Mouse (Mus musculus) ES-E14 (cell line): ENCODE measurements around the gene Bnc2. TPM values are rescaled to one million over a fixed set of nuclear protein-coding genes. Genes with fewer than 3 reads are reported as not detected.

Experiments
- DNase-seq: peaks from one replicate; pipeline ENCODE4 v3.0.0-alpha.2; 2013; ENCODE audit warnings: low read depth, low spot score
- H3K27ac ChIP-seq: 2 replicates; pipeline ENCODE4 v1.5.1; 2012; ENCODE audit warnings: low read depth, mild to moderate bottlenecking, low read length, moderate library complexity, mixed read lengths; ENCODE audit not compliant: poor library complexity, insufficient read depth, severe bottlenecking
- H3K36me3 ChIP-seq: 2 replicates; pipeline ENCODE4 v1.6.1; 2012; ENCODE audit warnings: mild to moderate bottlenecking, low read length, moderate library complexity, mixed read lengths; ENCODE audit not compliant: control insufficient read depth, poor library complexity, insufficient read depth, severe bottlenecking
- H3K4me1 ChIP-seq, 2 experiments: fragments of 150-350 bp in 1 of 2; sonication (generic) in 1 of 2; 2 replicates each; pipeline ENCODE4 v1.6.1; 2012; ENCODE audit warnings: low read length in 2 of 2, mild to moderate bottlenecking in 1 of 2, mixed read lengths in 1 of 2; ENCODE audit not compliant: control insufficient read depth in 2 of 2, insufficient read depth in 2 of 2, poor library complexity in 1 of 2
- H3K4me3 ChIP-seq, 2 experiments: fragments of 150-350 bp in 1 of 2; sonication (generic) in 1 of 2; 2 replicates each; pipeline ENCODE4 v1.5.1; 2012; ENCODE audit warnings: low read length in 2 of 2, low read depth in 1 of 2, mild to moderate bottlenecking in 1 of 2, mixed read lengths in 1 of 2; ENCODE audit not compliant: insufficient read depth in 1 of 2, poor library complexity in 1 of 2, severe bottlenecking in 1 of 2
- H3K9ac ChIP-seq: 2 replicates; pipeline ENCODE4 v1.6.1; 2012; ENCODE audit warnings: low read depth, mild to moderate bottlenecking, low read length, mixed read lengths; ENCODE audit not compliant: poor library complexity, insufficient read depth, severe bottlenecking
- H3K9me3 ChIP-seq: fragments of 150-350 bp; sonication (generic); 2 replicates; pipeline ENCODE4 v1.6.1; 2012; ENCODE audit warnings: low read depth, mild to moderate bottlenecking, low read length; ENCODE audit not compliant: control insufficient read depth, insufficient read depth
- CHD2 ChIP-seq: IDR thresholded peaks from 2 replicates; pipeline ENCODE4 v1.6.1; 2014; ENCODE audit warnings: mild to moderate bottlenecking, low read depth, low read length, inconsistent platforms
- HCFC1 ChIP-seq: IDR thresholded peaks from 2 replicates; pipeline ENCODE4 v1.6.1; 2012; ENCODE audit warnings: low read length, inconsistent platforms, borderline replicate concordance; ENCODE audit not compliant: insufficient read depth
- MAFK ChIP-seq: IDR thresholded peaks from 2 replicates; pipeline ENCODE4 v1.6.1; 2014; ENCODE audit warnings: mild to moderate bottlenecking, low read depth, low read length, inconsistent platforms; ENCODE audit not compliant: insufficient read depth
- ZC3H11A ChIP-seq: IDR thresholded peaks from 2 replicates; pipeline ENCODE4 v1.6.1; 2012; ENCODE audit warnings: low read depth, mild to moderate bottlenecking, inconsistent platforms, low read length, borderline replicate concordance
- ZNF384 ChIP-seq: IDR thresholded peaks from 2 replicates; pipeline ENCODE4 v1.6.1; 2012; ENCODE audit warnings: low read depth, low read length, inconsistent platforms
- in situ Hi-C, 2 experiments: fragments of 600-800 bp; cut with MboI; formaldehyde crosslinking; loops; one replicate each; pipeline ENCODE4 v1.15.1; 2025; ENCODE audit warnings: low sequenced_read_pairs in 2 of 2, inconsistent platforms in 1 of 2; ENCODE audit not compliant: unreplicated experiment in 2 of 2
- total RNA-seq: library from RNA; depleted of rRNA; stranded (reverse); fragments of 300-350 nt; gene quantifications from 2 replicates; pipeline ENCODE4 v1.2.3, GENCODE M21; 2012

Bnc2 gene
- total RNA-seq, 1 experiment, result 15.1 TPM

DNA sequence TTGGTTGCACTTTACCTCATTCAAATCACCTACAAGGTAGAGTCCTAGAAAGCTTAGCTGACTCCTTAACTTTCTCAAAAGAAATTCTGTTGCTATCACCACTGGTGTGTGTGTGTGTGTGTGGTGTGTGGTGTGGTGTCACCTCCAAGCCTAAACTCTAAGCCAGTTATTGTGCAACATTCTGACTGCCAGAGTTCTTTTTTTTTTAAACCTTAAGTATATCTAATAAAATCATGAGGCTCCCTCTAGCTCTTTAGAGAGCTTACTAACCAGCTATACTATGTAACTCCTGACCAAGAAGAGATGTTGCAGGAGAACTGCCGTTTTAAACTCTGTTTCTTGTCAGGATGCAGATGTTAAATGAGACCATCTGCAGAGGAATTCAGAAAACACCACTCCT lies 4.1 kb downstream of the Bnc2 start:
- Histone ChIP-seq H3K4me3 (no peak overlapping the region), H3K4me1 (peaks cover 6 to 10% of the 10 kb centered on the region in 2 experiments), H3K27ac (no peak overlapping the region), H3K36me3 (no peaks in the 10 kb centered on the region), H3K9ac (no peak overlapping the region), H3K9me3 (no peaks in the 10 kb centered on the region)
- in situ Hi-C loops, result no loop called here
- TF ChIP-seq CHD2, result no peak
- TF ChIP-seq MAFK, result no peak
- no peak for TF ChIP-seq HCFC1
- TF ChIP-seq ZNF384, result no peak
- TF ChIP-seq ZC3H11A, result no peak
- no peak for DNase-seq

DNA sequence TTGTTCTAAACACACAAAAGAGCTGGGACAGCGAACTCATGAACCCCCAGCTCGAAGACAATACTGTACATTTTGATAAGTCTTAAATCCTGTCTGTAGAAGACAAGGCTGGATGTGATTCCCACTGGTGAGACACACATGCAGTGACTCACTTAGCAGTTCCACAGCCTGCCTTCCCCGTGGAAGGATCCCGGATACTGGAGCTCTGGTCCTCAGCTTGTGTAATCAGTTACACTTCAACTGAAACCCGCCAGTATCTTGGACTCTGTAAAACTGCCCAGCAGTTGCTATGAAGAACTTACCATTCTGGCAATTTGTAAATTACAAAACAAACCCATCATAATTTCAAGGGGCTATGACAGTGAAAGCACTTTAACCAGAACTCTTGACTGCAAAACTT lies 5.4 kb downstream of the Bnc2 start:
- TF ChIP-seq MAFK (no peak), ZNF384 (no peak), CHD2 (no peak), ZC3H11A (no peak), HCFC1 (no peak)
- in situ Hi-C loops, result no loop called here
- no peak overlapping the region for H3K4me3 ChIP-seq
- no peak for DNase-seq
- H3K36me3 ChIP-seq, result no peaks in the 10 kb centered on the region
- H3K9ac ChIP-seq, result no peak overlapping the region; the same call in 1 of the 2 replicates
- peaks cover 6 to 17% of the 10 kb centered on the region in 2 experiments for H3K4me1 ChIP-seq
- peak overlapping the region; percentile 28; the same call in 1 of the 2 replicates for H3K27ac ChIP-seq
- no peaks in the 10 kb centered on the region for H3K9me3 ChIP-seq

DNA sequence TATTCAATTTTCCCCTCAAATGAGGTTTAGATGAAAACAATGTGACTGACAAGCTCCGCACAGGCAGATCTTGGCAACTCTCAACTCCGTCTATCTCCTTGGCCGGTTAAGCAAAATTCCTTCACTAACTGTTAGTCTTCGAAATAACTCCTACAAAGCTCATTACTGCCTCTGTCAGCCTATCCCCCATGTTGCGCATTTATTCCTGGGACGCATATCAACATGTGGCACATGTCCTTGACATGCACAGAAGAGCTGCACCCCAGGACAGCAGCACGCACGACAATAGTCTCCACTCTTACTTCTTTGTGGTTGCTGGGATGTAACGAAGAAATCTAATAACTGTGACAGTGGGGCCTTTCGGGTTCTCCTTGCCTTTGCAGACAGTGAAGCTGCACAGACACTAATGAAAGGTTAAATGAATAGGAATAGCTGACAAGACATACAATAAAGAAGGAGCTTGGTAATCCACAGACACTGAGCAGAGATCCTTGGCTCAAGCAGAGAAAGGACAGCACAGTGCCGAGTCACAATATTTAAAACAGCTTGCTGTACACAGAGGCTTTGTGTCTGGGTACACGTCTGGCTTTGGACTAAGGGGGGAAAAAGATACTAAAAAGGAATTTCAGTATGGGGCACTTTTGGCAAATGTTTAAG lies 6.0 kb downstream of the Bnc2 start:
- TF ChIP-seq CHD2, result no peak
- no peak for TF ChIP-seq ZC3H11A
- TF ChIP-seq ZNF384, result no peak
- no peak for TF ChIP-seq HCFC1
- TF ChIP-seq MAFK, result no peak
- Histone ChIP-seq H3K9ac (peak overlapping the region; percentile 25; the same call in 1 of the 2 replicates), H3K4me1 (peaks cover 6 to 20% of the 10 kb centered on the region in 2 experiments), H3K36me3 (no peaks in the 10 kb centered on the region), H3K4me3 (no peak overlapping the region), H3K27ac (peak overlapping the region; percentile 60; the same call in 1 of the 2 replicates), H3K9me3 (no peaks in the 10 kb centered on the region)
- in situ Hi-C loops, result no loop called here
- DNase-seq, result no peak

DNA sequence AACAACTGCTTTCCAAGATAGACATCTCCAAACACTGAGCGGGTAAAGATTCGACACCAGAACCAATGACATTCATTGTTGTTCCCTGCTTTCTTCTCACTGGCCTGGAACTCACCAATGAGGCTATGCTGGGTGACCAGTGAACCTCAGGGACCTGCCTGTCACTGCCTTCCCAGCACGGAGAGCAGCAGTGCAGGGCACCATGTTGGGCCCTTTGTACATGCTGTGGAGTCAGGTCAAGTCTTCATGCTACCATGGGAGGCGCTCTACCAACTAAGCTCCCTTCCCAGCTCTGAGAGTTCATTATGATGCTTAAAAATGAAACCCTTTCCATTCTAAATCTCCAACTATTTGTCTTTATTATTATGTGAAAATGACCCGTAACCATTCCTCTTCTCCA lies 6.8 kb downstream of the Bnc2 start:
- no peak overlapping the region for H3K27ac ChIP-seq
- no peaks in the 10 kb centered on the region for H3K36me3 ChIP-seq
- H3K9me3 ChIP-seq, result no peaks in the 10 kb centered on the region
- H3K4me3 ChIP-seq, result no peak overlapping the region
- in situ Hi-C loops, result no loop called here
- H3K9ac ChIP-seq, result no peak overlapping the region
- TF ChIP-seq HCFC1 (no peak), CHD2 (no peak), ZNF384 (no peak), MAFK (no peak), ZC3H11A (0 out of 2 replicates have a peak, but pooled peaks have one; percentile 6)
- DNase-seq, result no peak
- peaks cover 11 to 24% of the 10 kb centered on the region in 2 experiments for H3K4me1 ChIP-seq
